Mouse (Mus musculus): ENCODE results near the gene Ank3. TPM values are rescaled to one million over a fixed set of nuclear protein-coding genes. Genes with fewer than 3 reads are reported as not detected.

Gene Ank3
- total RNA-seq, 2 experiments from 2014 or later, result 78.0 to 88.7 TPM

DNA sequence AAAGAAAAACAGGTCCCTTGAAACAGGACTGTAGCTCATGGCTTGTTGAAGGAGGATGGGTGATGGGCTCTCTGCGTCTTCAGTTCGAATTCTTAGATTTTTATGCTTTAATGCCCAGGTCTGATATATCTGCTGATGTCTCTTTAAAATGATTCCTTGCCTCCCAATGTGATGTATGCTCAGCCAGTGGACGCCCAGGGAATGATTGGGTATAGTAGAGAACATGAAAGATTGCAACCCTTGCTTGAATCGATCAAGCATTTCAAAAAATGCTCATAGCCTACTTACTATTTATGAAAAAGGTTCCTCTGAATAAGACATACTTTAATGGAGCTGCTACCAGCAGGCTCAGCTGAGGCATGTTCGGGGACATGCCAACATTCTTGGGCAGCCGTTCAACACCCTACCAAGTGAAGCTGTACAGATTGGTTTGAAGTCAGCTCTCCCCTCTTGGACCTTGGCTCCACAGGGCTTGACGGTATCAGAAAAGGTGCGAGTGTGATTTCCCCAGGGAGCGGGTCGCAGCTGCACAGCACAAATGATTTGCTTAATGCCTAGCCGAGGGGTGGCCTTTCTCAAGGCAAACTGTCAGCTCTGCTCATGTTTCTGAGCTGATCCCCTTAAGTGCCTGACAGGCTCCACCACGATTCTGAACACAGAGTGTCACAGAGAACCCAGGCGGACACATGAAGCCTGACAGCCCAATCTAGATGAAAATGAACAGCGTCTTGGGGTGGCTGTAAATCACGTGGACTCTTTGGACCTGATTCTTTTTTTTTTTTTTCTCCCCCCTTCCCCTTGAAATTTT lies 136.8 kb downstream of the Ank3 start:
- peak; percentile 42 for DNase-seq (ENCODE audit: low spot score)

DNA sequence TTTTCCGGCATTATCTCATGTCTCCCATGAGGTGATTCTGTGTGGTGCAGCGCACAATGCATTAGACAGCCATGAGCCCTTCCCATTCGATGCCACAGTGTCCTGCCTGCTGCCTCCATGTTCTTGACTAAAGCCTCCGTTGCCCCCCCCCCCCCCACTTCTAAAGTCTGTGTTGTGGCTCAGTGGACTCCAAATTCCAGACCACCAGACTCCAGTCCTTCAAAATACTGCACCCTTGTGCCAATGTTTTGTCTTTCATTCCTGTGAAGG lies 137.3 kb downstream of the Ank3 start:
- no peak for DNase-seq (ENCODE audit: low spot score)

DNA sequence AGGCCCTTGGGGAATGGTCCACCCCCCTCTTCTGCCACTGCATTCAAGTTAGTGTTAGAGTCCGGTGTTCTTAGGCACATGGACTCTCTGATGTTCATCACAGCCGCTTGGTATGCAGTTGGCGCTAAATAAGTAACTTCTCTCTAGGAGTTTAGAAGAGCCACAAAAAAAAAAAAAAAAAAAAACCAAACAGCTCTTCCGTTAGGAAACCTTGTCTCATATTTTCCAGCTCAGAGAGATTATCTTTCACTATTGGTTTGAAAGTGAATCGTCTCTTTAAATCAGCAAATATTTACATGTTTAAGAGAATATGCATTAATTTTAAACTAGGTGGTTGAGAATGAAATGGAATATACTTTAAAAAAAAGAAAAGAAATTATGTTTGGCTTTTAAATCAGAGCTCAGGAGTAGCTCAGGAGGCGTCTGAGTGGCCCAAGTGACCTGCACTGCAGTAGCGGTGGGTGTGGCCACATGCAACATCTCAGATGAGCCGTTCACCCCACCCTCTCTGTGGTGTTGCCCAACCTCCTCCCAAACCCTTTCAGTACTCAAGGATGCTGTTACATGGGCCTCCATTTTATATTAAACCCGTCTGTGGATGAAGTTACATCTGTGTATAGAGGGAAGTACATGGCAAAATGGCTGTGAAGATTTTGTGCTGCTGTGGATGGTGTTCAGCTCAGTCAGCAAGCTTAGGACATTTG lies 138.0 kb downstream of the Ank3 start:
- no peak for DNase-seq (ENCODE audit: low spot score)

DNA sequence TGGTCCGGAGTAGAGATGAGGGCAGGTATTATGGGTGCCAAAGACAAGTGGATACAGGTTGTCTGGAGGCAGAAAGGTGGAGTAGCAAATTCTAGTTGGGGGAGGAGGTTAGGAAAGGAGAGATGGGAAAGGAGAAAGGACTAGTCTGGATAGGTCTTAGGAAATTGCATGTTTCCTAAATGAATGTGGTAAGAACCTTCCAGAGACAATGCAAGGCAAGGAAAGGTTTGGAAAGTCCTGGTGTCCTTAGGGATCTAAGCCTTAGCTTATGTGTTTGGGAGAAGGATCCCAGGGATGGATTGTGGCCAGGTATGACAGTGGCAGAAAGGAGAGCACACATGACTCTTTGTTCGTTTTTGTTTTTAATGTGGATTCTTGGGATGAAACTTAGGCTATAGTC lies 139.7 kb downstream of the Ank3 start:
- no peak for DNase-seq (ENCODE audit: low spot score)

- DNase-seq (ENCODE audit: low spot score), result no peak
These were observed 143.9 kb downstream of the Ank3 start for GRCm38 (mm10) chr10:69542439-69542838.

DNA sequence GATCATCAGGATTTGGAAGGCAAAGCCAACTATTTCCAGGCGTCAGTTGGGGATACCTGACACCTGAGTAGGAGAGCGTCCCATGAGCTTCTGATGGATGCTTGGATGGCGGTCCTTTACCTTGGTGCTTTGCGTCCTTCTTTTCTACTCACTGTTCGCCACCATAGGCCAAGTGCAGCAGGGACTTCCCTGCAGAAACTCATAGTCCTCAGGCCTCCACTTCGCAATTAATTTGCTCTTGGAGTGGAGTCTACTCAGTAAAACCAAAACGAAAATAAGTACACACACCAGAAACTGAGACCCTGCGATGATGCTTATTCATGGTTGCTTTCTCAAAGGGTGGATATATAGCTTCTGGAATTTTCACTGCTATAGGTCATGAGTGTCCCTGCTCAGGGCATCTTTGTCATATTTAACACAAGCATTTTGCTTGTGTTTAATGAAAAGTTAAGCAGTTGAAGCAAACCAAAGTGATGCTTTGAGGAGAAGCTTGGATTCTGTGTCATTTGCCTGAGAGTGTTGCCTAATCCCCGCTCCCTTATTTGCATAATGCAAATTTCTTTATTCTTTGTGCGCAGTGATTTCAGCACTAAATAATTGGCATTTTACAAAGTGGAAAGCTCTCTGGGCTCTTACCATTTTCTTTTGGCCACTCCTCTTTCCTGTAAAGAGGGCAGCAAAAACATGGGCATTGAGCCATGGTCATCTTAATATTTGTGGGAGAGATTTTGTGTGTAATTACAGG lies 145.5 kb downstream of the Ank3 start:
- DNase-seq (ENCODE audit: low spot score), result no peak

- DNase-seq (ENCODE audit: low spot score), result no peak
These were observed 146.1 kb downstream of the Ank3 start for GRCm38 (mm10) chr10:69544653-69545052.

DNA sequence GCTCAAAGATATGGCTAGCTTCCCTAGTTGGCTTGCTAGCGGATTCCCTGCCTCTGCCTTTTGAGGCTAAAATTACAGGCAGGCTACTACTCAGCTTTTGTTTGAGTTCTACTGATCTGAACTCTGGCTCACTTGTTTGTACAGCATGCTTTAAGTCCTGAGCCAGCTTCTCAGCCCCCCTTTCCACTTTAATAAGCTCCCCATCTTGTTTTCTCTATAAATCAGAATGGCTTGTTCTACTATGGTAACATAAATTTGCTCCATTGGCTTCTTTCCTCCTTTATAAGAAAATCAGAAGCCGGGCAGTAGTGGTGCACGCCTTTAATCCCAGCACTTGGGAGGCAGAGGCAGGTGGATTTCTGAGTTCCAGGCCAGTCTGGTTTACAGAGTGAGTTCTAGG lies 147.4 kb downstream of the Ank3 start:
- no peak for DNase-seq (ENCODE audit: low spot score)

DNA sequence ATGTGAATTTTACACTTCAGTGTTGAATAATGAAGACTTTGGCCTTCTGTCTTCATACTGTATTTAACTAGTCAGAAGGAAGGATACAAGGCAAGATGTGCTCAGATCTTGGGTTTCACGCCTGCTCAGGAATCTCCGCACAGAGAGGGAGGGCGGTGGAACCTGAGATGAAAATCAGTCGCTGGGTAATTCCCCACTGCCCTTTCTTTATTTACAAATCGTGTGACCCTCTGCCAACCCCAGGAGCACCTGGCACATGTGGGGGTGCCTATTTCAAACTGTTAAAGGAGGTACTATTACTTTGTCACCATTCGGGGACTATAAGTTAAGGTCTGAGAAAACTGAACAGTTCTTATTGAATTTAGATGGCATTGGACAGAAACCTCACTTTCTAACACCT lies 148.1 kb downstream of the Ank3 start:
- peak; percentile 53 for DNase-seq (ENCODE audit: low spot score)

GRCm38 (mm10) chr10:69548771-69549170 lies 150.2 kb downstream of the Ank3 start:
- DNase-seq (ENCODE audit: low spot score), result no peak

- no peak for DNase-seq (ENCODE audit: low spot score)
These were observed 150.6 kb downstream of the Ank3 start for GRCm38 (mm10) chr10:69549221-69549620.

DNA sequence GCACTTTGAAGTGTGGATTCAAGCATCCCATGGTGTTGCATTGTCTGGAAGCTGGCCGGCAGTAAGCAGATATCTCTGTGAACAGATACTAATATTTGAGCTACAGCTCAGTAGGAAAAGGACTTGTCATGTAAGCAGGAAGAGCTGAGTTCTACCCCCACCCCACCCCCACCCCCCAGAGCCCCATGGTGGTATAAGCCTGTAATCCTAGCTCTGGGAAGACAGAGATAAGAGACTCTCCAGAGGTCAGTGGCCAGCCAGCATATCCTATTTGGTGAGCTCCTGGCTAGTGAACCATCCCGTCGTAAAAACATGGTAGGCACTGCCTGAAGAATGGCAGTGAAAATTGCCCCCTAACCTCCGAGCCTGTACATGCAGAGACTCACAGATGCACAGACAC lies 152.3 kb downstream of the Ank3 start:
- no peak for DNase-seq (ENCODE audit: low spot score)

DNA sequence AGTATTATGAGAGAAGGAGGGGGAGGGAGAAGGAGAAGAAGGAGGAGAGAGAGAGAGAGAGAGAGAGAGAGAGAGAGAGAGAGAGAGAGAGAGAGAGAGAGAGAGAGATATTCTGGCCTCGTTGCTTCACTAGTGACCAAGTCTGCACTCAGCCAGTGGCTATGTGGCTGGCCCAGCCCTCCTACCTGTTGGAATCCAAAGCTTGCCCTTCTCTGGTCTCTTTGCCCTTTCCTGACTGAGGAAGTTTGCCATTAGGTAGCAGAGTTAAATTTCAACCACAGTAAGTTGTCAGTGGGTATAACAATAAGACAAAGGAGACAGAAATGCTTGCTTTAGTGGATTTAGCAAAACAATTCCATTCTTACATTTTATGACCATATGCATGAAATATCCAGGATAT lies 154.5 kb downstream of the Ank3 start:
- no peak for DNase-seq (ENCODE audit: low spot score)

DNA sequence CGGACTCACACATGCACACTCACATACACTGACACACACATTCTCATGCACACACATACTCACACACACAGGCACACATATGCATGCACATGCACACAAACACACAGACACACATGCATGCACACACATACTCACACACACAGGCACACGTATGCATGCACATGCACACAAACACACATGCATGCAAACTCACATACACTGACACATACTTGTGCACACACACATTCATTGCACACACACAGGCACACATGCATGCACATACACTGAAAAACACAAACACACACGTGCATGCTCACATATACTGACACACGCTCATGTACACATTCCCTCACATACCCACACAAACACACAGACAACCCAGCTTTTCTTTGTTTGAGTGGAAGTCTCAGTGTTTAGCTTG lies 157.0 kb downstream of the Ank3 start:
- DNase-seq (ENCODE audit: low spot score), result no peak

DNA sequence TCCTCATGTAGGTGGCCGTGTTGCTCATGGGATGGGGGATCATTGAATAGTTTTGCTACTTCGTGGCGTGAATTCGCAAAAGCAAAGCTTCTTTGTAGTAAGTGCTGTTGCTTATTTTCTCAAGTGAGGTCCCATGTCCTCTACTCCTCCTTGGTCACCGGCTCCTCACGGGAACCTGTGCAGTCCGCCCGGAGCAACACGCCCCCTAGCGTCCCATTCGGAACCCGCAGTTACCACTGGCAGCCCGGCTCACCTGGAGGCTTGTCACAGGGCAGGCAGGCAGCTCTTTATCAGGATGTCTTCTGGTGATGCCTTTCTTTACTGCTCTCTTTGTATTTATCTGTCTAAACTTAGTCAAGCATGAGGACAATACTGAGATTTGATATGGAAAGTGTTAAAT lies 157.7 kb downstream of the Ank3 start:
- peak; percentile 61 for DNase-seq (ENCODE audit: low spot score)

GRCm38 (mm10) chr10:69560237-69560636 lies 161.7 kb downstream of the Ank3 start:
- no peak for DNase-seq (ENCODE audit: low spot score)

GRCm38 (mm10) chr10:69562931-69563330 lies 164.4 kb downstream of the Ank3 start:
- no peak for DNase-seq (ENCODE audit: low spot score)

DNA sequence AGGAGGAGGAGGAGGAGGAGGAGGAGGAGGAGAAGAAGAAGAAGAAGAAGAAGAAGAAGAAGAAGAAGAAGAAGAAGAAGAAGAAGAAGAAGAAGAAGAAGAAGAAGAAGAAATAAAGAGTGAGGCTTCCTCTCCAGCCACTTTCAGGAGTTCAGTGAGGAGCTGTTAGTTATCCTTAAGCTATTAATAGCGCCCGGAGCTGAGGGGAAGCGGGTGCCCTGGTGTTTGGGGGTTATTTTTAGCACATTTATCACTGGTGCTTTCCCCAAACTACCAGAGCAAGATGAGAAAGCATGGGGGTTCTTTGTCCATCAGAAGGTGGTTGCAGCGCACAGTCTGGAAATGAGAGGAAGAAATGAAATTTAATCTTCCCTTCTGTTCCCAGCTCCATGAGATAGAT lies 166.5 kb downstream of the Ank3 start:
- peak; percentile 42 for DNase-seq (ENCODE audit: low spot score)

- no peak for DNase-seq (ENCODE audit: low spot score)
These were observed 170.4 kb downstream of the Ank3 start for GRCm38 (mm10) chr10:69568976-69569375.

GRCm38 (mm10) chr10:69569740-69570139 lies 171.2 kb downstream of the Ank3 start:
- peak; percentile 10 for DNase-seq (ENCODE audit: low spot score)

DNA sequence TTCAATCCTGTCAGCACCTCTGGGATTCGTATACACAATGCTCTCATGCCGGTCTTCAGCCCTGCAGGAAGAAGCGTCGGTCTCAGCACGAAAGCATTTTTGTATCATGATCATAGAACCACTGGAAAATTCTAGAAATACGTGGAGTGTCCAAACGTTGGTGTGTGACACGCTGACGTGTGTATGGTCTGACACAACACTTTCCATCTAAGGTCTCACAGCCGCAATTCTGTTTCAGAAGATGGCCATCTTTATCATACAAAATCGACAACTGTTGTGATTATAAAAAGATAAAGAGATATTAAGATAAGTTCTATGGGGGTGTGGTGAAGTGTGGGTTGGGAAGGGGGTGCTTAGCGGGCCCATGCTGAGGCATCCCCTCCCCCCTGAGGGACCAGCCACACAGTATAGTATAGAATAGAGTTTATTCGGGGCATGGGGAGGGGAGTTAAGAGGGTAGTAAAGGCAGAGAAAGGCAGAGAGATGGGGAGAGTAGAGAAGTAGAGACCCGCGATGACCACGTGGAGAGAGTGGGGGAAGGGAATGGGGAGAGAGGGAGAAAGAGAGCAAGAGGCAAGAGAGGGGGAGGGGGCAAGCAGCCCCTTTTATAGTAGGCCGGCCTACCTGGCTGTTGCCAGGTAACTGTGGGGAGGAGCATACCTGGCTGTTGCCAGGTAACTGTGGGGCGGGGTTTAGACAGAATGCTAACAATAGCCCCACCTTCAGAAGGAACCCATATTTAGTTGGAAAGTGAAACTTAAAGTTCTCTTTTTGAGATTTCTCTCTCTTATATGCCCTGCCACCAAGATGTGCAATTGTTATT lies 172.1 kb downstream of the Ank3 start:
- DNase-seq (ENCODE audit: low spot score), result no peak

GRCm38 (mm10) chr10:69571422-69571821 lies 172.8 kb downstream of the Ank3 start:
- DNase-seq (ENCODE audit: low spot score), result no peak

All from gastrocnemius, adult 18-20 months (tissue).